21 mouse cellular contexts compared by ENCODE assay signal in genomic region chr12:32677908-32678307, GRCm38 (mm10).
DNase-seq lines count a peak whose midpoint lies in the region; ATAC-seq and TF ChIP-seq lines count a peak whose summit lies in the region.
"Had no signal": no experiment of that assay in that cellular context is flagged by ENCODE, and none has a peak within 500 bp of the region (broad histone marks: within the 10 kb centered on the region; RNA-seq: fewer than 3 reads in every experiment).

No protein-coding gene starts in this region.

- H3K4me1 ChIP-seq in kidney, embryonic 14.5 days (ENCODE audit: control insufficient read depth, insufficient read depth, low read length): no peaks in the 10 kb centered on the region
- H3K4me1 ChIP-seq: forebrain, embryonic 13.5 days; heart, embryonic 15.5 days; lung, embryonic 15.5 days; midbrain, embryonic 10.5 days had no signal

- whole genome bisulfite sequencing in kidney, embryonic 14.5 days: 53% methylated on average over 1 of the region's 1 CpGs

- intact Hi-C loops in gastrocnemius, adult 2 months (cut with DNase I): loop anchor here (1.0 kb wide), 1 partner anchor 38 kb away; no protein-coding TSS in a partner anchor
- intact Hi-C loops in heart, postnatal 10 days (cut with DNase I): loop anchor here (1.0 to 2.0 kb wide), 2 partner anchors 21 to 91 kb away; no protein-coding TSS in a partner anchor

- no peak overlapping the region for H3K4me3 ChIP-seq in gastrocnemius, adult 2 months
- no peak overlapping the region for H3K4me3 ChIP-seq in kidney, embryonic 14.5 days (ENCODE audit: low read length)
- H3K4me3 ChIP-seq: forebrain, embryonic 13.5 days; heart, embryonic 15.5 days; layer of hippocampus, adult 2 months; lung, embryonic 15.5 days; midbrain, embryonic 10.5 days had no signal

- H3K4me2 ChIP-seq in kidney, embryonic 14.5 days (replicated peaks; ENCODE audit: low read depth, low read length): no peak overlapping the region
- H3K4me2 ChIP-seq: forebrain, embryonic 13.5 days; heart, embryonic 15.5 days; hindbrain, embryonic 14.5 days; lung, embryonic 15.5 days had no signal

- DNase-seq in gastrocnemius, adult 2 months: peak; percentile 53
- no peak for DNase-seq in gastrocnemius, postnatal 4 days (ENCODE audit: low spot score in 2 of 2)
- peak; percentile 70 for DNase-seq in kidney, adult 11 months
- DNase-seq in adrenal gland, postnatal 14 days: peak; percentile 14
- DNase-seq in heart, postnatal 10 days: peak; percentile 58 to 72
- DNase-seq in layer of hippocampus, adult 18-20 months (ENCODE audit: low spot score in 2 of 2): no peak
- DNase-seq: B cell, adult 2 months; cerebellum, adult 9-10 months; layer of hippocampus, postnatal 36 days; lung, postnatal 4 days; right cerebral cortex, postnatal 14 days; thymus, postnatal 4 days had no signal

- no peaks in the 10 kb centered on the region for H3K36me3 ChIP-seq in kidney, embryonic 14.5 days (ENCODE audit: control insufficient read depth, insufficient read depth, low read length)
- H3K36me3 ChIP-seq: heart, embryonic 15.5 days; lung, embryonic 15.5 days; midbrain, embryonic 10.5 days had no signal

- no peaks in the 10 kb centered on the region for H3K27me3 ChIP-seq in kidney, embryonic 14.5 days (ENCODE audit: control insufficient read depth, insufficient read depth, low read length)
- H3K27me3 ChIP-seq: forebrain, embryonic 13.5 days; heart, embryonic 15.5 days; lung, embryonic 15.5 days had no signal

- H3K9ac ChIP-seq in kidney, embryonic 14.5 days (ENCODE audit: low read depth, low read length): no peak overlapping the region
- H3K9ac ChIP-seq: forebrain, embryonic 13.5 days; heart, embryonic 15.5 days; hindbrain, embryonic 14.5 days; liver, embryonic 14.5 days; lung, embryonic 15.5 days had no signal

- TF ChIP-seq CTCF in gastrocnemius, adult 2 months (IDR thresholded peaks at IDR 0.05): no peak

- H3K27ac ChIP-seq in gastrocnemius, adult 2 months: peak overlapping the region; percentile 89
- no peak overlapping the region for H3K27ac ChIP-seq in kidney, embryonic 14.5 days (ENCODE audit: low read depth, low read length)
- H3K27ac ChIP-seq: forebrain, embryonic 13.5 days; heart, embryonic 15.5 days; hindbrain, embryonic 14.5 days; layer of hippocampus, adult 2 months; liver, embryonic 14.5 days; lung, embryonic 15.5 days; midbrain, embryonic 10.5 days had no signal

- H3K9me3 ChIP-seq in kidney, embryonic 14.5 days (ENCODE audit: control insufficient read depth, low read length): no peaks in the 10 kb centered on the region
- H3K9me3 ChIP-seq: forebrain, embryonic 13.5 days; heart, embryonic 15.5 days; lung, embryonic 15.5 days; midbrain, embryonic 10.5 days had no signal

- ATAC-seq in kidney, embryonic 14.5 days (ENCODE audit: low FRiP score, low TSS enrichment): no peak
- no peak for ATAC-seq in frontal cortex, adult (ENCODE audit: low TSS enrichment)
- ATAC-seq: forebrain, embryonic 13.5 days had no signal

Comparison
In these comparisons a context has a peak if more than half of its experiments do, and no peak if none do; other contexts are left out.
1. DNase-seq: peak in gastrocnemius, adult 2 months (single experiment), kidney, adult 11 months (single experiment), adrenal gland, postnatal 14 days (single experiment) and heart, postnatal 10 days (2 of 2); none in gastrocnemius, postnatal 4 days (0 of 2) and layer of hippocampus, adult 18-20 months (0 of 2).